Mouse (Mus musculus): ENCODE measurements at regions not wholly inside any gene's neighbourhood (a gene's known extent, or its start where the extent isn't known, plus 50 kb on each side); places are given as distances from the start of the nearest gene placed in this dataset.

DNA sequence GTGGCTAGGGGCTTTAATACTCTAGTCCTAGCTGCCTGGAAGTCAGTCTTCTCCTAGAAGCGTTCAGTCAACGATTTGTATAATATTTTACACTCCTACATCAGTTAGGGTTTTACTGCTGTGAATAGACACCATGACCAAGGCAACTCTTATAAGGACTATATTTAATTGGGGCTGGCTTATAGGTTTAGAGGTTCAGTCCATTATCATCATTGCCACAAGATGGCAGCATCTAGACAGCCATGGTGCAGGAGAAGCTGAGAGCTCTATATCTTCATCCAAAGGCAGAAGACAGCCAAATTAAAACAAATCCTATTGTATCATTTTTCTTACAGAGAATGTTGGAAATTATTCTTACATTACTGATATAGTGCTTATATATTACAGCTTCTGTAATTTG is 167.0 kb upstream of the Ndn start:
- ATAC-seq (replicated peaks; ENCODE audit: low FRiP score) (no peak), DNase-seq (ENCODE audit: low spot score) (no peak)
- H3K36me3 ChIP-seq (ENCODE audit: control insufficient read depth, insufficient read depth, low read length), result no peaks in the 10 kb centered on the region
- H3K9me3 ChIP-seq (ENCODE audit: control insufficient read depth, low read length), result no peaks in the 10 kb centered on the region
- H3K4me3 ChIP-seq (ENCODE audit: low read depth, low read length), result no peak overlapping the region
- no peak overlapping the region for H3K9ac ChIP-seq (ENCODE audit: low read length)
- H3K4me1 ChIP-seq (replicated peaks; ENCODE audit: control insufficient read depth, insufficient read depth, low read length), result no peaks in the 10 kb centered on the region
- H3K27ac ChIP-seq (ENCODE audit: low read depth, low read length), result no peak overlapping the region
- H3K4me2 ChIP-seq (ENCODE audit: low read depth, low read length, severe bottlenecking), result no peak overlapping the region
- H3K27me3 ChIP-seq (ENCODE audit: control insufficient read depth, insufficient read depth, low read length), result no peaks in the 10 kb centered on the region
- WGBS, result 63% methylated on average over 2 of the region's 2 CpGs

DNA sequence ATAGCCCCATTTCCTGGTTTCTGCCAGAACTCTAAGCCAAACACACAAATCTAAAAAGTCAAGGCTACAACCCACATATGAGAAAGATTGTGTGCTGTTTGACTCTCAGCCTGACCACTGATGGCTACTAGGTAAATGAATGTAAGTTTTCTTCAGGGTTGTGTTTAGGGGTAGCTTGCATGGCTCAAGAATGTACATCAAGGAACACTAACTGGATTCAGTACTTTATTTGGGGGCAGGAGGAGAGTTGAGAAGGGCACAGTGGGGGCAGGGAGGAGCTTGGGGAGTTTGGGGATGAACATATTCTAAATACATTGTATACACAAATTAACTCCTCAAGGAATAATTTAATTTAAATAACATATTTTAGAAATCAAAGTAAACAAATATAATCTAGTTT is 137.8 kb upstream of the Ndn start:
- H3K27ac ChIP-seq (ENCODE audit: low read depth, low read length), result no peak overlapping the region
- no peak for DNase-seq (ENCODE audit: low spot score)
- H3K9ac ChIP-seq (ENCODE audit: low read length), result no peak overlapping the region
- H3K4me1 ChIP-seq (replicated peaks; ENCODE audit: control insufficient read depth, insufficient read depth, low read length), result no peaks in the 10 kb centered on the region
- peak overlapping the region; percentile 21; the same call in 1 of the 2 replicates for H3K4me3 ChIP-seq (ENCODE audit: low read depth, low read length)
- H3K4me2 ChIP-seq (ENCODE audit: low read depth, low read length, severe bottlenecking), result peak overlapping the region; percentile 41; the same call in 1 of the 2 replicates
- no peaks in the 10 kb centered on the region for H3K27me3 ChIP-seq (ENCODE audit: control insufficient read depth, insufficient read depth, low read length)
- no peaks in the 10 kb centered on the region for H3K9me3 ChIP-seq (ENCODE audit: control insufficient read depth, low read length)
- no peaks in the 10 kb centered on the region for H3K36me3 ChIP-seq (ENCODE audit: control insufficient read depth, insufficient read depth, low read length)
- ATAC-seq (replicated peaks; ENCODE audit: low FRiP score), result no peak

DNA sequence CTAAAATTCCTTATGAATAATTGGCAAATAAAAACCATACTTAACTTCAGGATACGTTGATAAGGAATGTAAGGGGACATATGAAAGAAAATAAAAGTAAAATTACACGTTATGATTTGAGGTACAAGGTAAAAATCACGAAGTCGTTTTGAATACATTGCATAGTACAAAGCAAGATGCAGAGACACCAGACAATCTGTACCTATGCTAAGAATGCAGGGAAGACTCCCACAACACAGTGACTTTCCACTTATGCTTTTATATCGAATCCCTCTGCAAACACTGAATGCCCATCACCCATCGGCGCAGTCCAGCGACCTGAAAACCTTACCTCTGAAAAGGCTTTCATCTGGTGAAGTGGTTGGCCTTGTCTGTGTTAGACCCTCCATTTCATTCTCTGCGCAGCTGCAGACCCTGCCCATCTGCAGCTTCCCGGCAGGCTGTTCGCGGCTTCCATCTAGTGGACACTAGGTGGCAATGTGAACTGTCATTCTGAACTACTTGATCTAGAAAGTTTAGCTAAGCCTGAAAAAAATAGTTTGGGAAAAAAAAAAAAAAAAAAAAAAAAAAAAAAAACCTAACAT is 137.2 kb upstream of the Ndn start:
- Histone ChIP-seq H3K27ac (ENCODE audit: low read depth, low read length) (no peak overlapping the region), H3K36me3 (ENCODE audit: control insufficient read depth, insufficient read depth, low read length) (no peaks in the 10 kb centered on the region), H3K27me3 (ENCODE audit: control insufficient read depth, insufficient read depth, low read length) (no peaks in the 10 kb centered on the region), H3K4me1 (replicated peaks; ENCODE audit: control insufficient read depth, insufficient read depth, low read length) (no peaks in the 10 kb centered on the region), H3K4me3 (ENCODE audit: low read depth, low read length) (peak overlapping the region; percentile 35), H3K4me2 (ENCODE audit: low read depth, low read length, severe bottlenecking) (peak overlapping the region; percentile 36), H3K9me3 (ENCODE audit: control insufficient read depth, low read length) (no peaks in the 10 kb centered on the region), H3K9ac (ENCODE audit: low read length) (peak overlapping the region; percentile 42; the same call in 1 of the 2 replicates)
- ATAC-seq (replicated peaks; ENCODE audit: low FRiP score) (peak; percentile 89), DNase-seq (ENCODE audit: low spot score) (peak; percentile 71)
- 35% methylated on average over 12 of the region's 12 CpGs for WGBS

DNA sequence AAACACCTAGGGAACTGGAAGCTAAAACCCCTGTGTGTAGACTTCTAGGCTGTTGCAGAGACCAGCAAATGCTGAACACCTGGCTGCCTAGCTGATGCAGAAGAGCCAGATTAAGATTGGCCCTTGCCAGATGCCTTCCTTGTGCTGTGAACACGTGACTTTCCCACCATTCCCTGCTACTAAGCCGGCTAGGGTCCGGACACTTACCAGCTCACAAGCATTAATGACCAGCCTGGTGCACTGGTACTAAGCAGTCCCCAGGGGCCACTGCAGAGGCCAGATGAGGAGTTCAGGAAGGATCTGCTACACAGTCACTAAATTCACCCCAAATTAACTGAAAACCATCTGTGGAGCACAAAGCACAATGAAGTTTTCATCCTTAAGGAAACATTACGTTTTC is 121.2 kb upstream of the Ndn start:
- Histone ChIP-seq H3K9ac (ENCODE audit: low read length) (no peak overlapping the region), H3K4me2 (ENCODE audit: low read depth, low read length, severe bottlenecking) (no peak overlapping the region), H3K4me1 (replicated peaks; ENCODE audit: control insufficient read depth, insufficient read depth, low read length) (no peaks in the 10 kb centered on the region), H3K27ac (ENCODE audit: low read depth, low read length) (no peak overlapping the region), H3K9me3 (ENCODE audit: control insufficient read depth, low read length) (no peaks in the 10 kb centered on the region), H3K36me3 (ENCODE audit: control insufficient read depth, insufficient read depth, low read length) (no peaks in the 10 kb centered on the region), H3K4me3 (ENCODE audit: low read depth, low read length) (no peak overlapping the region), H3K27me3 (ENCODE audit: control insufficient read depth, insufficient read depth, low read length) (no peaks in the 10 kb centered on the region)
- peak; percentile 42; the same call in 1 of the 2 replicates for ATAC-seq (replicated peaks; ENCODE audit: low FRiP score)
- WGBS, result 32% methylated on average over 4 of the region's 4 CpGs
- DNase-seq (ENCODE audit: low spot score), result peak; percentile 54

DNA sequence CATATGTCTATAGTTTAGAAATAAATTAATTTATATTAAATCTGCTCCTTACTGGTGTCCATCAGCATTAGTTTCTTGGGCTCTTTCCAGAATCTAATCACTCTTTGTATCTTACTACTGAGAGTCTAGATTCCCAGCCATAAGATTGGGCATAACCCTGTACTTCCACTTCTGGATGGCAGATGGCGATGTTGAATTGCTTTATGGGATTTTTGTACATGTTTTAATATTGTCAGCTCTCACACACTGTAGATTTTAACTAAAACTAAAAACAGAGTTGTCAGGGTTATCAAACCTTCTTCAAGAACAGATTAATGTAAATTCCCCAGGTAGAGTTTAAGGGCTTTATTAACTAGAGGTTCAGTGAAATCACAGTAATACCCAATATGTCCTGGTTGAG is 118.6 kb upstream of the Ndn start:
- Histone ChIP-seq H3K9ac (ENCODE audit: low read length) (no peak overlapping the region), H3K9me3 (ENCODE audit: control insufficient read depth, low read length) (no peaks in the 10 kb centered on the region), H3K4me1 (replicated peaks; ENCODE audit: control insufficient read depth, insufficient read depth, low read length) (no peaks in the 10 kb centered on the region), H3K4me3 (ENCODE audit: low read depth, low read length) (no peak overlapping the region), H3K27ac (ENCODE audit: low read depth, low read length) (no peak overlapping the region), H3K4me2 (ENCODE audit: low read depth, low read length, severe bottlenecking) (no peak overlapping the region), H3K27me3 (ENCODE audit: control insufficient read depth, insufficient read depth, low read length) (no peaks in the 10 kb centered on the region), H3K36me3 (ENCODE audit: control insufficient read depth, insufficient read depth, low read length) (no peaks in the 10 kb centered on the region)
- no peak for ATAC-seq (replicated peaks; ENCODE audit: low FRiP score)
- no peak for DNase-seq (ENCODE audit: low spot score)
- 0% methylated on average over 1 of the region's 1 CpGs for WGBS

DNA sequence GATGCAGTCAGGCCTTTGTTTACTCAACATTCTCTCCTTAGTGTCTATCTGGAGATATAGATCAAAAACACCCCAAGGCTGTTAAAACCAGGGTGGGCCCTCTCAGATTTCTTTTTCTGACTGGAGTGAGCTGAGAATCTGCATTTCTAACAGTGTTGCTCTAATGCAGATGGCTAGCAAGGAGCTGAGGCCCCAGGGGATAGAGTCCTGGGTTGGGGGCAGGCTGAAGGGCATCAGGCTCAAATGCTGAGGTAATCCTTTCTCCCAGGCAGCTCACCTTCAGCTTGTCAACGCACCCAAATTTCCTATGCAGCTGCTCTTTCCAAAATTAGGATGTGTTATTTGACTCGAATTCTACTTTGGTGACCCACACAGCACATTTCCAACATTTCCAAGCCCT is 115.7 kb upstream of the Ndn start:
- peak overlapping the region; percentile 3; the same call in 1 of the 2 replicates for H3K9ac ChIP-seq (ENCODE audit: low read length)
- no peaks in the 10 kb centered on the region for H3K27me3 ChIP-seq (ENCODE audit: control insufficient read depth, insufficient read depth, low read length)
- H3K4me1 ChIP-seq (replicated peaks; ENCODE audit: control insufficient read depth, insufficient read depth, low read length), result no peaks in the 10 kb centered on the region
- peak overlapping the region; percentile 36; the same call in 1 of the 2 replicates for H3K4me2 ChIP-seq (ENCODE audit: low read depth, low read length, severe bottlenecking)
- 12% methylated on average over 2 of the region's 2 CpGs for WGBS
- H3K4me3 ChIP-seq (ENCODE audit: low read depth, low read length), result no peak overlapping the region
- ATAC-seq (replicated peaks; ENCODE audit: low FRiP score) (peak; percentile 32), DNase-seq (ENCODE audit: low spot score) (no peak)
- no peaks in the 10 kb centered on the region for H3K36me3 ChIP-seq (ENCODE audit: control insufficient read depth, insufficient read depth, low read length)
- H3K27ac ChIP-seq (ENCODE audit: low read depth, low read length), result 0 out of 2 replicates have a peak overlapping the region, but pooled peaks have one; percentile 18
- H3K9me3 ChIP-seq (ENCODE audit: control insufficient read depth, low read length), result no peaks in the 10 kb centered on the region

DNA sequence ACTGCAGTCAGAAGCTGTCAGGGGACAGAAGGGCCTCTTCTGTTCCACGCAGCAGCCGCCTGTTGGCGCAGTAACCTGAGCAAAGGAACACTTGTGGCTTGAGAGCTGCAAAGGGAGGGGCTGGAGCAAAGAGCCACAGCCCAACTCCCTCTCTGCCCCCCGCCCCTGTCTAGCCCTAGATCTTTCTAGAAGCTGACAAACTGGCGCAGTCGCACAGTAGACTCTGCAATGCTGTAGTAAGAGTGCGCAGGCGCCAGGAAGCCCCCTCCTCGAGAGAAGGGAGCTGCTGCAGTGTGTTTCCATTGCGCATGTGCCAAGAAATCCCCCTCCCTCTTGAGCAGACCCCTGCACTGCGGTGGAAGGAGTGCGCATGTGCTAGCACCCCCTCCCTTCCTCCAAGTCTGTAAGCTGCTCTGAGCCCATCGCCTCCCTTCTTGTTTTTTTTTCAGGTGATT is 115.2 kb upstream of the Ndn start:
- no peak overlapping the region for H3K4me3 ChIP-seq (ENCODE audit: low read depth, low read length)
- H3K27me3 ChIP-seq (ENCODE audit: control insufficient read depth, insufficient read depth, low read length), result no peaks in the 10 kb centered on the region
- ATAC-seq (replicated peaks; ENCODE audit: low FRiP score) (peak; percentile 94), DNase-seq (ENCODE audit: low spot score) (peak; percentile 85)
- WGBS, result 17% methylated on average over 13 of the region's 13 CpGs
- 0 out of 2 replicates have a peak overlapping the region, but pooled peaks have one; percentile 18 for H3K27ac ChIP-seq (ENCODE audit: low read depth, low read length)
- H3K4me2 ChIP-seq (ENCODE audit: low read depth, low read length, severe bottlenecking), result peak overlapping the region; percentile 36; the same call in 1 of the 2 replicates
- peak overlapping the region; percentile 3; the same call in 1 of the 2 replicates for H3K9ac ChIP-seq (ENCODE audit: low read length)
- no peaks in the 10 kb centered on the region for H3K9me3 ChIP-seq (ENCODE audit: control insufficient read depth, low read length)
- H3K4me1 ChIP-seq (replicated peaks; ENCODE audit: control insufficient read depth, insufficient read depth, low read length), result no peaks in the 10 kb centered on the region
- no peaks in the 10 kb centered on the region for H3K36me3 ChIP-seq (ENCODE audit: control insufficient read depth, insufficient read depth, low read length)

DNA sequence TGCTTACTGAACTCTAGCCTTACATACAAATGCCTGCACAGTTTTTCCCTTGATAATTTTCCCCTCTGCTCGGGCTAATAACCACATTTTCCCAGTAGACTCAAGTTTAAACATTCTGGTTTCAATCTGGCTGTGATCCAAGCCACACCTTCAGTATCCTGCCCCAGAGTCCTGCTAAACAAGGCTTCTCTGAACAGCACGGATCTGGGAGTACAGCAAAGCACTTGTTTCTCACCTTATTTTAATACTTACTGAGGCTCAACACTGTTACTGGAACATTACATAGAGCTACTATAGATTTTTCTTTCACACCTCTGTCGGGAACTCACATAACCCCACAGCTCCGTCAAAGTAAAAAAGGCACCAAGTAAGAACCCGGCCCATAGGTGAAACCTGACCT is 114.3 kb upstream of the Ndn start:
- H3K9ac ChIP-seq (ENCODE audit: low read length), result no peak overlapping the region
- H3K4me2 ChIP-seq (ENCODE audit: low read depth, low read length, severe bottlenecking), result no peak overlapping the region
- H3K27ac ChIP-seq (ENCODE audit: low read depth, low read length), result no peak overlapping the region
- H3K4me1 ChIP-seq (replicated peaks; ENCODE audit: control insufficient read depth, insufficient read depth, low read length), result no peaks in the 10 kb centered on the region
- WGBS, result 73% methylated on average over 5 of the region's 5 CpGs
- no peaks in the 10 kb centered on the region for H3K27me3 ChIP-seq (ENCODE audit: control insufficient read depth, insufficient read depth, low read length)
- no peaks in the 10 kb centered on the region for H3K36me3 ChIP-seq (ENCODE audit: control insufficient read depth, insufficient read depth, low read length)
- H3K9me3 ChIP-seq (ENCODE audit: control insufficient read depth, low read length), result no peaks in the 10 kb centered on the region
- DNase-seq (ENCODE audit: low spot score), result no peak
- H3K4me3 ChIP-seq (ENCODE audit: low read depth, low read length), result no peak overlapping the region
- no peak for ATAC-seq (replicated peaks; ENCODE audit: low FRiP score)

DNA sequence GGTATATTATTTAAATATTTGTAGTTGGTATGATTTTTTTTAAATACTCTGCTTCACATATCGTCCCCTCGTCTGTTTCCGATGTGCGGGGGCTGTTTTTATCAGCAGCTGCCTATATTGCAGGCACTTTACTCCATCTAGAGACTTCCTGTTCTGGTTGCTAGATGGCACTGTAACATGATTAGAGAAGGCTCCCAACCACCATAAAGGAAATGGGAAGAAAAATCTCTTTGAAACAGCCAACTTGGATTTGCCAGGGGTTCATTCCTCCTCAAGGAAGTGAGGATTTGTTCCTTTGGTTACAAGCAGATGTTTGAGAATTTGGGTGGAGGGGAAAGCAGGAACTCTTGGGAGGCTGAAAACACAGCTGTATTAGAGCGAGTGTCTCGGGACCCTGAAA is 112.3 kb upstream of the Ndn start:
- 63% methylated on average over 6 of the region's 6 CpGs for WGBS
- no peaks in the 10 kb centered on the region for H3K4me1 ChIP-seq (replicated peaks; ENCODE audit: control insufficient read depth, insufficient read depth, low read length)

More for the DNA sequence above, 112.3 kb upstream of the Ndn start:
- DNase-seq (ENCODE audit: low spot score) (no peak), ATAC-seq (replicated peaks; ENCODE audit: low FRiP score) (no peak)
- H3K27me3 ChIP-seq (ENCODE audit: control insufficient read depth, insufficient read depth, low read length), result no peaks in the 10 kb centered on the region
- no peak overlapping the region for H3K27ac ChIP-seq (ENCODE audit: low read depth, low read length)
- H3K4me3 ChIP-seq (ENCODE audit: low read depth, low read length), result no peak overlapping the region
- no peaks in the 10 kb centered on the region for H3K9me3 ChIP-seq (ENCODE audit: control insufficient read depth, low read length)
- no peak overlapping the region for H3K9ac ChIP-seq (ENCODE audit: low read length)
- no peaks in the 10 kb centered on the region for H3K36me3 ChIP-seq (ENCODE audit: control insufficient read depth, insufficient read depth, low read length)
- H3K4me2 ChIP-seq (ENCODE audit: low read depth, low read length, severe bottlenecking), result no peak overlapping the region

Data from forebrain, embryonic 11.5 days (tissue).